In genomic region chr12:32910092-32910491, GRCm38 (mm10) we compare ENCODE assay signal across 8 mouse cellular contexts. TPM values are rescaled to one million over a fixed set of nuclear protein-coding genes. Genes with fewer than 3 reads are reported as not detected.
A peak's percentile ranks its signal among the peaks of the same experiment; 100 is the strongest.
DNase-seq lines count a peak whose midpoint lies in the region; ATAC-seq and TF ChIP-seq lines count a peak whose summit lies in the region.

No protein-coding gene starts in this region.

- no peaks in the 10 kb centered on the region for H3K9me3 ChIP-seq in intestine, embryonic 16.5 days (ENCODE audit: control insufficient read depth, low read length)
- no peaks in the 10 kb centered on the region for H3K9me3 ChIP-seq in midbrain, embryonic 10.5 days (replicated peaks)

- WGBS in intestine, embryonic 16.5 days = 10% methylated on average over 11 of the region's 11 CpGs
- 16% methylated on average over 11 of the region's 11 CpGs for WGBS in midbrain, embryonic 10.5 days
- WGBS in small intestine, adult 2 months = 14% methylated on average over 11 of the region's 11 CpGs

- peak; percentile 60 for DNase-seq in urinary bladder, postnatal 14 days (ENCODE audit: low spot score)
- no peak for DNase-seq in urinary bladder, adult 2 months (ENCODE audit: low spot score)
- DNase-seq in cerebellum, postnatal 36 days = peak; percentile 65 to 71
- DNase-seq in gastrocnemius, postnatal 4 days (ENCODE audit: low spot score in 2 of 2) = peak; percentile 36 to 59
- DNase-seq in left cerebral cortex, postnatal 36 days (ENCODE audit: low spot score in 2 of 2) = peak; percentile 54 to 63
- peak; percentile 66 for DNase-seq in midbrain, embryonic 10.5 days (ENCODE audit: low spot score)

- peak; percentile 61; the same call in 1 of the 2 replicates for TF ChIP-seq CTCF in small intestine, adult 2 months (IDR thresholded peaks at IDR 0.05; ENCODE audit: extremely low read depth, insufficient read length, insufficient replicate concordance, low read depth, low read length)

- H3K4me3 ChIP-seq in intestine, embryonic 16.5 days (ENCODE audit: low read length) = peak overlapping the region; percentile 7; the same call in 1 of the 2 replicates
- H3K4me3 ChIP-seq in midbrain, embryonic 10.5 days = peak overlapping the region; percentile 34
- H3K4me3 ChIP-seq in small intestine, adult 2 months (ENCODE audit: low read depth, low read length) = no peak overlapping the region

- H3K27ac ChIP-seq in intestine, embryonic 16.5 days (ENCODE audit: low read length) = no peak overlapping the region
- H3K27ac ChIP-seq in midbrain, embryonic 10.5 days (replicated peaks) = no peak overlapping the region
- no peak overlapping the region for H3K27ac ChIP-seq in small intestine, adult 2 months (ENCODE audit: insufficient read depth, low read depth, low read length)

- H3K9ac ChIP-seq in intestine, embryonic 16.5 days (ENCODE audit: low read depth, low read length) = no peak overlapping the region

- TF ChIP-seq POLR2A in small intestine, adult 2 months (IDR thresholded peaks at IDR 0.05; ENCODE audit: low read depth, low read length) = no peak

- H3K4me2 ChIP-seq in intestine, embryonic 16.5 days (ENCODE audit: low read depth, low read length) = peak overlapping the region; percentile 36

- intact Hi-C loops in left cerebral cortex, postnatal 36 days (cut with DNase I) = loop anchor here (5.0 to 10.0 kb wide), 3 partner anchors 102 to 425 kb away; no protein-coding TSS in a partner anchor

- 0 out of 2 replicates have a peak, but pooled peaks have one; percentile 44 for ATAC-seq in intestine, embryonic 16.5 days

- no peaks in the 10 kb centered on the region for H3K4me1 ChIP-seq in intestine, embryonic 16.5 days (ENCODE audit: control insufficient read depth, insufficient read depth, low read length)
- peaks cover 17% of the 10 kb centered on the region for H3K4me1 ChIP-seq in midbrain, embryonic 10.5 days
- no peaks in the 10 kb centered on the region for H3K4me1 ChIP-seq in small intestine, adult 2 months (ENCODE audit: control insufficient read depth, insufficient read depth, insufficient read length, low read length)

- no peaks in the 10 kb centered on the region for H3K27me3 ChIP-seq in intestine, embryonic 16.5 days (replicated peaks; ENCODE audit: control insufficient read depth, insufficient read depth, low read length)
- no peaks in the 10 kb centered on the region for H3K27me3 ChIP-seq in midbrain, embryonic 10.5 days (ENCODE audit: low read depth, poor library complexity, severe bottlenecking)
- H3K27me3 ChIP-seq in small intestine, adult 2 months (ENCODE audit: control insufficient read depth, insufficient read depth, low read length) = no peaks in the 10 kb centered on the region

- H3K36me3 ChIP-seq in intestine, embryonic 16.5 days (ENCODE audit: control insufficient read depth, insufficient read depth, low read length) = no peaks in the 10 kb centered on the region
- H3K36me3 ChIP-seq in midbrain, embryonic 10.5 days = no peaks in the 10 kb centered on the region
- no peaks in the 10 kb centered on the region for H3K36me3 ChIP-seq in small intestine, adult 2 months (ENCODE audit: control insufficient read depth, insufficient read depth, low read length)

RNA-seq across cellular contexts. Expression of gene Sypl, which starts 43.6 kb away (rescaled TPM):
- 145 and 163 TPM in 2 replicates for polyA plus RNA-seq in urinary bladder, adult 2 months (2012; rRNA removed)
- 100 to 1,000 TPM; 109 to 112 TPM for total RNA-seq in gastrocnemius, postnatal 4 days (2021)
- polyA plus RNA-seq in intestine, embryonic 16.5 days (2015; fragmentation: Nextera tagmentation; extraction: Ambion mirVana) = 168 and 172 TPM in 2 replicates
- total RNA-seq in left cerebral cortex, postnatal 36 days (2021) = 10 to 100 TPM; 34.9 to 37.2 TPM
- 41.7 and 47.7 TPM in 2 replicates for polyA plus RNA-seq in midbrain, embryonic 10.5 days (2016; fragmentation: Nextera tagmentation; extraction: Ambion mirVana)
- polyA plus RNA-seq in small intestine, adult 2 months (2012; rRNA removed) = 21.7 and 33.1 TPM in 2 replicates
